Mouse (Mus musculus): ENCODE measurements around the gene Faf1. TPM values are rescaled to one million over a fixed set of nuclear protein-coding genes. Genes with fewer than 3 reads are reported as not detected.
A peak's percentile ranks its signal among the peaks of the same experiment; 100 is the strongest.

Gene Faf1
- polyA plus RNA-seq, 1 experiment from 2014 or later: 27.5 TPM

GRCm38 (mm10) chr4:109665101-109665981 lies 11.0 kb upstream of the Faf1 start:
- H3K9me3 ChIP-seq (ENCODE audit: control insufficient read depth, low read length): no peaks in the 10 kb centered on the region
- H3K27ac ChIP-seq (replicated peaks in 1 of 2; ENCODE audit: control insufficient read depth in 1 of 2, insufficient read depth in 1 of 2, low read depth in 2 of 2, low read length in 2 of 2): peak overlapping the region in 1 of 2 experiments; percentile 96; a peak in 2 of 4 replicates
- WGBS: under 1% methylated on average over 48 of the region's 49 CpGs
- H3K27me3 ChIP-seq (ENCODE audit: control insufficient read depth, insufficient read depth, low read length): peaks cover 15% of the 10 kb centered on the region
- H3K4me3 ChIP-seq (ENCODE audit: control insufficient read depth in 1 of 2, insufficient read depth in 1 of 2, low read depth in 1 of 2, low read length in 2 of 2): peak overlapping the region; percentile 88 to 91
- H3K4me2 ChIP-seq (ENCODE audit: low read length): peak overlapping the region; percentile 96
- ATAC-seq (ENCODE audit: insufficient number of reproducible peaks, insufficient read depth, low FRiP score, low read depth): peak; percentile 45; the same call in 1 of the 2 replicates
- peak overlapping the region; percentile 92 for H3K9ac ChIP-seq (ENCODE audit: low read length)
- H3K36me3 ChIP-seq (ENCODE audit: control insufficient read depth, insufficient read depth, low read length): no peaks in the 10 kb centered on the region
- H3K4me1 ChIP-seq (ENCODE audit: control insufficient read depth in 2 of 2, insufficient read depth in 2 of 2, low read length in 2 of 2): peaks cover 2 to 14% of the 10 kb centered on the region in 2 experiments

- peaks cover 13% of the 10 kb centered on the region for H3K27me3 ChIP-seq (ENCODE audit: control insufficient read depth, insufficient read depth, low read length)
- peak; percentile 47; the same call in 1 of the 2 replicates for ATAC-seq (ENCODE audit: insufficient number of reproducible peaks, insufficient read depth, low FRiP score, low read depth)
- WGBS: under 1% methylated on average over 45 of the region's 49 CpGs
These were observed 10.4 kb upstream of the Faf1 start for GRCm38 (mm10) chr4:109665982-109666460.

GRCm38 (mm10) chr4:109666461-109667269 lies 9.7 kb upstream of the Faf1 start, which contains the start of gene Cdkn2c:
Cdkn2c (minus strand) TSS chr4:109667189.
- H3K4me3 ChIP-seq (ENCODE audit: control insufficient read depth in 1 of 2, insufficient read depth in 1 of 2, low read depth in 1 of 2, low read length in 2 of 2): peak within 1 kb of the TSS; percentile 88 to 91
- under 1% methylated on average over 64 of the region's 64 CpGs for WGBS
- no peaks in the 10 kb centered on the region for H3K36me3 ChIP-seq (ENCODE audit: control insufficient read depth, insufficient read depth, low read length)
- H3K4me2 ChIP-seq (ENCODE audit: low read length): peak within 1 kb of the TSS; percentile 96
- ATAC-seq (ENCODE audit: insufficient number of reproducible peaks, insufficient read depth, low FRiP score, low read depth): peak; percentile 94
- H3K9ac ChIP-seq (ENCODE audit: low read length): peak within 1 kb of the TSS; percentile 92
- peaks cover 2 to 14% of the 10 kb centered on the region in 2 experiments for H3K4me1 ChIP-seq (ENCODE audit: control insufficient read depth in 2 of 2, insufficient read depth in 2 of 2, low read length in 2 of 2)
- H3K27me3 ChIP-seq (ENCODE audit: control insufficient read depth, insufficient read depth, low read length): peaks cover 6% of the 10 kb centered on the region
- H3K27ac ChIP-seq (replicated peaks in 1 of 2; ENCODE audit: control insufficient read depth in 1 of 2, insufficient read depth in 1 of 2, low read depth in 2 of 2, low read length in 2 of 2): peak within 1 kb of the TSS; percentile 96 to 99
- no peaks in the 10 kb centered on the region for H3K9me3 ChIP-seq (ENCODE audit: control insufficient read depth, low read length)

More at GRCm38 (mm10) chr4:109665982-109666460, 10.4 kb upstream of the Faf1 start:
- H3K9me3 ChIP-seq (ENCODE audit: control insufficient read depth, low read length): no peaks in the 10 kb centered on the region
- H3K27ac ChIP-seq (replicated peaks in 1 of 2; ENCODE audit: control insufficient read depth in 1 of 2, insufficient read depth in 1 of 2, low read depth in 2 of 2, low read length in 2 of 2): peak overlapping the region; percentile 57 to 96
- H3K36me3 ChIP-seq (ENCODE audit: control insufficient read depth, insufficient read depth, low read length): no peaks in the 10 kb centered on the region
- peak overlapping the region; percentile 96 for H3K4me2 ChIP-seq (ENCODE audit: low read length)
- peak overlapping the region; percentile 92 for H3K9ac ChIP-seq (ENCODE audit: low read length)
- H3K4me3 ChIP-seq (ENCODE audit: control insufficient read depth in 1 of 2, insufficient read depth in 1 of 2, low read depth in 1 of 2, low read length in 2 of 2): peak overlapping the region; percentile 88 to 91
- H3K4me1 ChIP-seq (ENCODE audit: control insufficient read depth in 2 of 2, insufficient read depth in 2 of 2, low read length in 2 of 2): peaks cover 2 to 14% of the 10 kb centered on the region in 2 experiments

- H3K4me3 ChIP-seq (ENCODE audit: control insufficient read depth in 1 of 2, insufficient read depth in 1 of 2, low read depth in 1 of 2, low read length in 2 of 2): peak overlapping the region in 1 of 2 experiments; percentile 91; a peak in 3 of 4 replicates
- peaks cover 2 to 14% of the 10 kb centered on the region in 2 experiments for H3K4me1 ChIP-seq (ENCODE audit: control insufficient read depth in 2 of 2, insufficient read depth in 2 of 2, low read length in 2 of 2)
- H3K27me3 ChIP-seq (ENCODE audit: control insufficient read depth, insufficient read depth, low read length): peaks cover under 1% of the 10 kb centered on the region
- 51% methylated on average over 2 of the region's 2 CpGs for whole genome bisulfite sequencing
- no peaks in the 10 kb centered on the region for H3K9me3 ChIP-seq (ENCODE audit: control insufficient read depth, low read length)
- no peaks in the 10 kb centered on the region for H3K36me3 ChIP-seq (ENCODE audit: control insufficient read depth, insufficient read depth, low read length)
- H3K27ac ChIP-seq (replicated peaks in 1 of 2; ENCODE audit: control insufficient read depth in 1 of 2, insufficient read depth in 1 of 2, low read depth in 2 of 2, low read length in 2 of 2): no peak overlapping the region
- ATAC-seq (ENCODE audit: insufficient number of reproducible peaks, insufficient read depth, low FRiP score, low read depth): no peak
- H3K4me2 ChIP-seq (ENCODE audit: low read length): peak overlapping the region; percentile 96
- peak overlapping the region; percentile 92 for H3K9ac ChIP-seq (ENCODE audit: low read length)
These were observed 8.9 kb upstream of the Faf1 start for GRCm38 (mm10) chr4:109667518-109667917.

- no peak for ATAC-seq (ENCODE audit: insufficient number of reproducible peaks, insufficient read depth, low FRiP score, low read depth)
- no peak overlapping the region for H3K4me2 ChIP-seq (ENCODE audit: low read length)
- H3K9me3 ChIP-seq (ENCODE audit: control insufficient read depth, low read length): no peaks in the 10 kb centered on the region
- no peak overlapping the region for H3K4me3 ChIP-seq (ENCODE audit: control insufficient read depth in 1 of 2, insufficient read depth in 1 of 2, low read depth in 1 of 2, low read length in 2 of 2)
- peaks cover 2 to 5% of the 10 kb centered on the region in 2 experiments for H3K4me1 ChIP-seq (ENCODE audit: control insufficient read depth in 2 of 2, insufficient read depth in 2 of 2, low read length in 2 of 2)
- 71% methylated on average over 2 of the region's 2 CpGs for WGBS
- H3K9ac ChIP-seq (ENCODE audit: low read length): no peak overlapping the region
- H3K27ac ChIP-seq (replicated peaks in 1 of 2; ENCODE audit: control insufficient read depth in 1 of 2, insufficient read depth in 1 of 2, low read depth in 2 of 2, low read length in 2 of 2): no peak overlapping the region
- no peaks in the 10 kb centered on the region for H3K27me3 ChIP-seq (ENCODE audit: control insufficient read depth, insufficient read depth, low read length)
- no peaks in the 10 kb centered on the region for H3K36me3 ChIP-seq (ENCODE audit: control insufficient read depth, insufficient read depth, low read length)
These were observed 6.2 kb upstream of the Faf1 start for GRCm38 (mm10) chr4:109670213-109670612.

- no peak for ATAC-seq (ENCODE audit: insufficient number of reproducible peaks, insufficient read depth, low FRiP score, low read depth)
- H3K9ac ChIP-seq (ENCODE audit: low read length): no peak overlapping the region
- H3K36me3 ChIP-seq (ENCODE audit: control insufficient read depth, insufficient read depth, low read length): no peaks in the 10 kb centered on the region
- no peak overlapping the region for H3K4me2 ChIP-seq (ENCODE audit: low read length)
- no peak overlapping the region for H3K27ac ChIP-seq (replicated peaks in 1 of 2; ENCODE audit: control insufficient read depth in 1 of 2, insufficient read depth in 1 of 2, low read depth in 2 of 2, low read length in 2 of 2)
- peaks cover 2 to 5% of the 10 kb centered on the region in 2 experiments for H3K4me1 ChIP-seq (ENCODE audit: control insufficient read depth in 2 of 2, insufficient read depth in 2 of 2, low read length in 2 of 2)
- 77% methylated on average over 1 of the region's 1 CpGs for WGBS
- H3K27me3 ChIP-seq (ENCODE audit: control insufficient read depth, insufficient read depth, low read length): no peaks in the 10 kb centered on the region
- H3K9me3 ChIP-seq (ENCODE audit: control insufficient read depth, low read length): no peaks in the 10 kb centered on the region
- no peak overlapping the region for H3K4me3 ChIP-seq (ENCODE audit: control insufficient read depth in 1 of 2, insufficient read depth in 1 of 2, low read depth in 1 of 2, low read length in 2 of 2)
These were observed 4.4 kb upstream of the Faf1 start for GRCm38 (mm10) chr4:109671941-109672340.

GRCm38 (mm10) chr4:109674097-109674496 lies 2.3 kb upstream of the Faf1 start:
- no peaks in the 10 kb centered on the region for H3K36me3 ChIP-seq (ENCODE audit: control insufficient read depth, insufficient read depth, low read length)
- H3K4me2 ChIP-seq (ENCODE audit: low read length): no peak overlapping the region
- peaks cover 0 to 9% of the 10 kb centered on the region in 2 experiments; a peak in 2 of 4 replicates for H3K4me1 ChIP-seq (ENCODE audit: control insufficient read depth in 2 of 2, insufficient read depth in 2 of 2, low read length in 2 of 2)
- no peak overlapping the region for H3K9ac ChIP-seq (ENCODE audit: low read length)
- ATAC-seq (ENCODE audit: insufficient number of reproducible peaks, insufficient read depth, low FRiP score, low read depth): no peak
- 83% methylated on average over 2 of the region's 2 CpGs for WGBS
- H3K27me3 ChIP-seq (ENCODE audit: control insufficient read depth, insufficient read depth, low read length): no peaks in the 10 kb centered on the region
- H3K27ac ChIP-seq (replicated peaks in 1 of 2; ENCODE audit: control insufficient read depth in 1 of 2, insufficient read depth in 1 of 2, low read depth in 2 of 2, low read length in 2 of 2): no peak overlapping the region
- no peaks in the 10 kb centered on the region for H3K9me3 ChIP-seq (ENCODE audit: control insufficient read depth, low read length)
- no peak overlapping the region for H3K4me3 ChIP-seq (ENCODE audit: control insufficient read depth in 1 of 2, insufficient read depth in 1 of 2, low read depth in 1 of 2, low read length in 2 of 2)

All from heart, embryonic 14.5 days (tissue).